Mouse (Mus musculus) testis, adult 2 months (tissue): ENCODE measurements around the gene Gria4.

ENCODE experiments used
- CTCF ChIP-seq: fragments of 200-500 bp; IDR thresholded peaks from 2 replicates; pipeline ENCODE4 v1.5.1; 2012; ENCODE audit warnings: low read depth, mild to moderate bottlenecking, inconsistent platforms, low read length, moderate library complexity; ENCODE audit not compliant: control insufficient read depth, insufficient read depth, insufficient replicate concordance
- POLR2A ChIP-seq: fragments of 200-500 bp; IDR thresholded peaks from 2 replicates; pipeline ENCODE4 v1.6.1; 2012; ENCODE audit warnings: low read depth, mild to moderate bottlenecking, inconsistent platforms, low read length, moderate library complexity; ENCODE audit not compliant: control insufficient read depth

GRCm38 (mm10) chr9:4375828-4376639, 420.0 kb downstream of the Gria4 start, which contains the start of gene Msantd4:
- TF ChIP-seq CTCF, result no peak
- TF ChIP-seq POLR2A, result peak; percentile 73
